Mouse (Mus musculus) lung, embryonic 16.5 days (tissue): ENCODE data around the gene Krtap5-5. TPM values are rescaled to one million over a fixed set of nuclear protein-coding genes. Genes with fewer than 3 reads are reported as not detected.
"Not testable (repeated sequence)": the region's sequence is repeated elsewhere in the genome, so short reads cannot be mapped to it uniquely, and the experiment has no call there.

ENCODE experiments used
- ATAC-seq: fragments of 200-750 bp; cut with Nextera tagmentation; 2 replicates; pipeline ENCODE4 v1.8.0; 2017; ENCODE audit warnings: low read depth, mild to moderate bottlenecking, moderate library complexity
- H3K27ac ChIP-seq: fragments of 300-500 bp; sonication (generic); 2 replicates; pipeline ENCODE4 v1.5.1; 2014; ENCODE audit warnings: mild to moderate bottlenecking, control low read depth, low read length
- H3K27me3 ChIP-seq: fragments of 300-500 bp; sonication (generic); 2 replicates; pipeline ENCODE4 v1.6.1; 2014; ENCODE audit warnings: low read depth, low read length, mixed read lengths; ENCODE audit not compliant: control insufficient read depth, insufficient read depth
- H3K36me3 ChIP-seq: fragments of 300-500 bp; sonication (generic); 2 replicates; pipeline ENCODE4 v1.6.1; 2014; ENCODE audit warnings: low read length; ENCODE audit not compliant: control insufficient read depth, insufficient read depth
- H3K4me1 ChIP-seq: fragments of 300-500 bp; sonication (generic); replicated peaks from 2 replicates; pipeline ENCODE4 v1.6.1; 2014; ENCODE audit warnings: low read length, mixed read lengths; ENCODE audit not compliant: control insufficient read depth, insufficient read depth
- H3K4me2 ChIP-seq: fragments of 300-500 bp; sonication (generic); 2 replicates; pipeline ENCODE4 v1.6.1; 2014; ENCODE audit warnings: low read depth, low read length, control low read depth
- H3K4me3 ChIP-seq: fragments of 300-500 bp; sonication (generic); 2 replicates; pipeline ENCODE4 v1.5.1; 2014; ENCODE audit warnings: mild to moderate bottlenecking, low read length, control low read depth
- H3K9ac ChIP-seq: fragments of 300-500 bp; sonication (generic); 2 replicates; pipeline ENCODE4 v1.6.1; 2014; ENCODE audit warnings: low read length, control low read depth
- H3K9me3 ChIP-seq: fragments of 300-500 bp; sonication (generic); 2 replicates; pipeline ENCODE4 v1.6.1; 2016; ENCODE audit warnings: low read length; ENCODE audit not compliant: control insufficient read depth
- WGBS: fragments of 180-500 bp; shearing (Covaris S2); extraction: QIAGEN DNeasy Blood & Tissue Kit; methylation state at CpG from one replicate; pipeline ENCODE4 v1.1.7; 2014; 5-methylcytosine and 5-hydroxymethylcytosine counted together
- polyA plus RNA-seq: library from polyadenylated mRNA; unstranded; fragments of >200 nt; fragmentation: Nextera tagmentation; extraction: Ambion mirVana; gene quantifications from 2 replicates; pipeline ENCODE4 v1.2.1, GENCODE M21; 2015

Krtap5-5 gene
- polyA plus RNA-seq = not detected in 2 replicates

GRCm38 (mm10) chr7:142229871-142230270, at the start of gene Krtap5-5:
Gene Krtap5-5 (minus strand): TSS chr7:142229971.
- H3K36me3 ChIP-seq, H3K4me2 ChIP-seq, ATAC-seq, H3K4me3 ChIP-seq, H3K27me3 ChIP-seq, H3K9me3 ChIP-seq, H3K4me1 ChIP-seq, H3K9ac ChIP-seq, H3K27ac ChIP-seq: not testable (repeated sequence)
- 36% methylated on average over 3 of the region's 3 CpGs for WGBS

GRCm38 (mm10) chr7:142279291-142279690, 49.5 kb upstream of the Krtap5-5 start:
- not testable (repeated sequence) for H3K4me3 ChIP-seq, H3K27me3 ChIP-seq, ATAC-seq, H3K27ac ChIP-seq, H3K9me3 ChIP-seq, H3K4me2 ChIP-seq, H3K4me1 ChIP-seq, H3K36me3 ChIP-seq, H3K9ac ChIP-seq
- WGBS = 67% methylated on average over 1 of the region's 1 CpGs

- H3K9ac ChIP-seq, H3K27ac ChIP-seq, H3K4me1 ChIP-seq, H3K36me3 ChIP-seq, H3K4me2 ChIP-seq, H3K4me3 ChIP-seq, H3K9me3 ChIP-seq, H3K27me3 ChIP-seq: not testable (repeated sequence)
- 0% methylated on average over 3 of the region's 3 CpGs for WGBS
- ATAC-seq = peak; percentile 70
These were observed 48.4 kb upstream of the Krtap5-5 start for GRCm38 (mm10) chr7:142278183-142278582.

GRCm38 (mm10) chr7:142274263-142274662, 44.5 kb upstream of the Krtap5-5 start, which contains the start of gene Gm4559:
Gene Gm4559 (minus strand): TSS chr7:142274363.
- H3K27me3 ChIP-seq, H3K9me3 ChIP-seq, H3K4me2 ChIP-seq, H3K4me3 ChIP-seq, H3K27ac ChIP-seq, H3K4me1 ChIP-seq, H3K9ac ChIP-seq, H3K36me3 ChIP-seq, ATAC-seq: not testable (repeated sequence)

- H3K4me3 ChIP-seq, ATAC-seq, H3K27me3 ChIP-seq, H3K4me2 ChIP-seq, H3K4me1 ChIP-seq, H3K36me3 ChIP-seq, H3K9me3 ChIP-seq, H3K27ac ChIP-seq, H3K9ac ChIP-seq: not testable (repeated sequence)
- 24% methylated on average over 1 of the region's 1 CpGs for WGBS
These were observed 28.5 kb upstream of the Krtap5-5 start, which contains the start of gene Gm2431 for GRCm38 (mm10) chr7:142258254-142258653. Gene Gm2431 (minus strand): TSS chr7:142258354.

GRCm38 (mm10) chr7:142255517-142255916, 25.7 kb upstream of the Krtap5-5 start:
- no peaks in the 10 kb centered on the region for H3K9me3 ChIP-seq
- no peaks in the 10 kb centered on the region for H3K36me3 ChIP-seq
- H3K4me3 ChIP-seq = no peak overlapping the region
- H3K4me1 ChIP-seq = no peaks in the 10 kb centered on the region
- no peak for ATAC-seq
- H3K27ac ChIP-seq = no peak overlapping the region
- no peak overlapping the region for H3K9ac ChIP-seq
- no peaks in the 10 kb centered on the region for H3K27me3 ChIP-seq
- WGBS = 0% methylated on average over 2 of the region's 2 CpGs
- H3K4me2 ChIP-seq = no peak overlapping the region

- WGBS = 0% methylated on average over 1 of the region's 1 CpGs
- Histone ChIP-seq H3K4me2 (no peak overlapping the region), H3K27me3 (no peaks in the 10 kb centered on the region), H3K9me3 (no peaks in the 10 kb centered on the region), H3K4me3 (no peak overlapping the region), H3K9ac (no peak overlapping the region), H3K36me3 (no peaks in the 10 kb centered on the region), H3K4me1 (no peaks in the 10 kb centered on the region), H3K27ac (no peak overlapping the region)
- no peak for ATAC-seq
These were observed 20.1 kb upstream of the Krtap5-5 start for GRCm38 (mm10) chr7:142249824-142250223.

- no peaks in the 10 kb centered on the region for H3K27me3 ChIP-seq
- peaks cover 6% of the 10 kb centered on the region; the same call in 1 of the 2 replicates for H3K9me3 ChIP-seq
- H3K4me2 ChIP-seq = no peak within 1 kb of the TSS
- H3K4me1 ChIP-seq = no peaks in the 10 kb centered on the region
- no peak for ATAC-seq
- H3K27ac ChIP-seq = no peak within 1 kb of the TSS
- WGBS = 31% methylated on average over 2 of the region's 2 CpGs
- no peaks in the 10 kb centered on the region for H3K36me3 ChIP-seq
- H3K9ac ChIP-seq = no peak within 1 kb of the TSS
- no peak within 1 kb of the TSS for H3K4me3 ChIP-seq
These were observed 11.2 kb upstream of the Krtap5-5 start, which contains the start of gene Gm40460 for GRCm38 (mm10) chr7:142240978-142241377. Gene Gm40460 (minus strand): TSS chr7:142241078.

GRCm38 (mm10) chr7:142231540-142231939, 1.8 kb upstream of the Krtap5-5 start:
- Histone ChIP-seq H3K4me3 (no peak overlapping the region), H3K36me3 (no peaks in the 10 kb centered on the region), H3K4me1 (no peaks in the 10 kb centered on the region), H3K27ac (no peak overlapping the region), H3K9me3 (peaks cover 3% of the 10 kb centered on the region; the same call in 1 of the 2 replicates), H3K9ac (no peak overlapping the region), H3K27me3 (no peaks in the 10 kb centered on the region), H3K4me2 (no peak overlapping the region)
- WGBS = 21% methylated on average over 1 of the region's 1 CpGs
- no peak for ATAC-seq

- WGBS = 21% methylated on average over 2 of the region's 2 CpGs
- Histone ChIP-seq H3K9me3 (no peaks in the 10 kb centered on the region), H3K9ac (no peak overlapping the region), H3K27ac (no peak overlapping the region), H3K4me1 (peaks cover 2% of the 10 kb centered on the region; the same call in 1 of the 2 replicates), H3K27me3 (no peaks in the 10 kb centered on the region), H3K4me3 (no peak overlapping the region), H3K4me2 (0 out of 2 replicates have a peak overlapping the region, but pooled peaks have one; percentile 3), H3K36me3 (no peaks in the 10 kb centered on the region)
- ATAC-seq = peak; percentile 67
These were observed 5.3 kb downstream of the Krtap5-5 start for GRCm38 (mm10) chr7:142224518-142224917.
